Mouse (Mus musculus) neural tube, embryonic 12.5 days (tissue): ENCODE data around the gene Pcca. TPM values are rescaled to one million over a fixed set of nuclear protein-coding genes. Genes with fewer than 3 reads are reported as not detected.

Source experiments
- ATAC-seq: fragments of 200-750 bp; cut with Nextera tagmentation; 2 replicates; pipeline ENCODE4 v1.8.0; 2017; ENCODE audit warnings: low read depth, mild to moderate bottlenecking, moderate TSS enrichment, moderate library complexity; ENCODE audit not compliant: low FRiP score
- H3K27ac ChIP-seq: fragments of 300-500 bp; sonication (generic); 2 replicates; pipeline ENCODE4 v1.5.1; 2016
- H3K27me3 ChIP-seq: fragments of 300-500 bp; sonication (generic); replicated peaks from 2 replicates; pipeline ENCODE4 v1.6.1; 2016; ENCODE audit warnings: mild to moderate bottlenecking
- H3K36me3 ChIP-seq: fragments of 300-500 bp; sonication (generic); 2 replicates; pipeline ENCODE4 v1.6.1; 2016; ENCODE audit warnings: mild to moderate bottlenecking
- H3K4me1 ChIP-seq: fragments of 300-500 bp; sonication (generic); 2 replicates; pipeline ENCODE4 v1.6.1; 2016
- H3K4me2 ChIP-seq: fragments of 300-500 bp; sonication (generic); replicated peaks from 2 replicates; pipeline ENCODE4 v1.6.1; 2016; ENCODE audit warnings: mild to moderate bottlenecking
- H3K4me3 ChIP-seq: fragments of 300-500 bp; sonication (generic); 2 replicates; pipeline ENCODE4 v1.5.1; 2016
- H3K9ac ChIP-seq: fragments of 300-500 bp; sonication (generic); 2 replicates; pipeline ENCODE4 v1.6.1; 2016; ENCODE audit warnings: mild to moderate bottlenecking
- H3K9me3 ChIP-seq: fragments of 300-500 bp; sonication (generic); 2 replicates; pipeline ENCODE4 v1.6.1; 2016; ENCODE audit warnings: mild to moderate bottlenecking
- WGBS: fragments of 180-500 bp; shearing (Covaris S2); methylation state at CpG from one replicate; pipeline ENCODE4 v1.1.7; 2016; 5-methylcytosine and 5-hydroxymethylcytosine counted together
- polyA plus RNA-seq: library from polyadenylated mRNA; unstranded; fragments of >200 nt; fragmentation: Nextera tagmentation; extraction: Ambion mirVana; gene quantifications from 2 replicates; pipeline ENCODE4 v1.2.1, GENCODE M21; 2016

Gene Pcca
- polyA plus RNA-seq, 1 experiment from 2014 or later, result 35.0 TPM

GRCm38 (mm10) chr14:122611035-122611434 lies 76.9 kb downstream of the Pcca start:
- WGBS, result 80% methylated on average over 4 of the region's 4 CpGs
- Histone ChIP-seq H3K36me3 (no peaks in the 10 kb centered on the region), H3K27ac (no peak overlapping the region), H3K4me1 (0 out of 2 replicates have a peak, but pooled peaks cover 4% of the 10 kb centered on the region), H3K9ac (no peak overlapping the region), H3K4me3 (no peak overlapping the region), H3K27me3 (no peaks in the 10 kb centered on the region), H3K9me3 (no peaks in the 10 kb centered on the region), H3K4me2 (no peak overlapping the region)
- no peak for ATAC-seq

- WGBS, result 85% methylated on average over 3 of the region's 3 CpGs
- Histone ChIP-seq H3K36me3 (no peaks in the 10 kb centered on the region), H3K4me2 (no peak overlapping the region), H3K27me3 (no peaks in the 10 kb centered on the region), H3K9ac (no peak overlapping the region), H3K9me3 (no peaks in the 10 kb centered on the region), H3K27ac (no peak overlapping the region), H3K4me1 (no peaks in the 10 kb centered on the region), H3K4me3 (no peak overlapping the region)
- ATAC-seq, result no peak
Observed at GRCm38 (mm10) chr14:122612317-122612716, 78.2 kb downstream of the Pcca start.

GRCm38 (mm10) chr14:122617656-122618055 lies 83.5 kb downstream of the Pcca start:
- 97% methylated on average over 2 of the region's 2 CpGs for WGBS
- no peak overlapping the region for H3K4me3 ChIP-seq
- H3K9ac ChIP-seq, result no peak overlapping the region
- no peaks in the 10 kb centered on the region for H3K4me1 ChIP-seq
- ATAC-seq, result no peak
- H3K9me3 ChIP-seq, result no peaks in the 10 kb centered on the region
- H3K27me3 ChIP-seq, result no peaks in the 10 kb centered on the region
- no peak overlapping the region for H3K4me2 ChIP-seq
- H3K36me3 ChIP-seq, result no peaks in the 10 kb centered on the region
- no peak overlapping the region for H3K27ac ChIP-seq

- H3K4me3 ChIP-seq, result no peak overlapping the region
- H3K4me1 ChIP-seq, result no peaks in the 10 kb centered on the region
- ATAC-seq, result no peak
- H3K9me3 ChIP-seq, result no peaks in the 10 kb centered on the region
- no peaks in the 10 kb centered on the region for H3K36me3 ChIP-seq
- H3K9ac ChIP-seq, result no peak overlapping the region
- H3K27ac ChIP-seq, result no peak overlapping the region
- no peak overlapping the region for H3K4me2 ChIP-seq
- H3K27me3 ChIP-seq, result no peaks in the 10 kb centered on the region
- WGBS, result 90% methylated on average over 2 of the region's 2 CpGs
Observed at GRCm38 (mm10) chr14:122633416-122633815, 99.3 kb downstream of the Pcca start.

GRCm38 (mm10) chr14:122636601-122637000 lies 102.5 kb downstream of the Pcca start:
- WGBS, result 51% methylated on average over 6 of the region's 6 CpGs
- H3K4me2 ChIP-seq, result no peak overlapping the region
- no peaks in the 10 kb centered on the region for H3K27me3 ChIP-seq

GRCm38 (mm10) chr14:122637798-122638555 lies 103.9 kb downstream of the Pcca start:
- WGBS, result 62% methylated on average over 5 of the region's 5 CpGs
- Histone ChIP-seq H3K4me1 (no peaks in the 10 kb centered on the region), H3K9me3 (no peaks in the 10 kb centered on the region), H3K9ac (no peak overlapping the region), H3K36me3 (no peaks in the 10 kb centered on the region), H3K27ac (no peak overlapping the region), H3K4me3 (no peak overlapping the region), H3K4me2 (no peak overlapping the region), H3K27me3 (no peaks in the 10 kb centered on the region)
- ATAC-seq, result no peak

More at GRCm38 (mm10) chr14:122636601-122637000, 102.5 kb downstream of the Pcca start:
- H3K9ac ChIP-seq, result no peak overlapping the region
- no peaks in the 10 kb centered on the region for H3K36me3 ChIP-seq
- no peaks in the 10 kb centered on the region for H3K9me3 ChIP-seq
- no peaks in the 10 kb centered on the region for H3K4me1 ChIP-seq
- no peak overlapping the region for H3K27ac ChIP-seq
- no peak overlapping the region for H3K4me3 ChIP-seq
- ATAC-seq, result no peak

GRCm38 (mm10) chr14:122639168-122639720 lies 105.1 kb downstream of the Pcca start:
- Histone ChIP-seq H3K27me3 (no peaks in the 10 kb centered on the region), H3K4me2 (no peak overlapping the region), H3K4me3 (no peak overlapping the region), H3K9me3 (no peaks in the 10 kb centered on the region), H3K9ac (no peak overlapping the region), H3K4me1 (no peaks in the 10 kb centered on the region), H3K36me3 (no peaks in the 10 kb centered on the region), H3K27ac (no peak overlapping the region)
- WGBS, result 78% methylated on average over 2 of the region's 2 CpGs
- ATAC-seq, result no peak

GRCm38 (mm10) chr14:122642432-122642831 lies 108.3 kb downstream of the Pcca start:
- no peaks in the 10 kb centered on the region for H3K36me3 ChIP-seq
- H3K4me1 ChIP-seq, result no peaks in the 10 kb centered on the region
- H3K9me3 ChIP-seq, result no peaks in the 10 kb centered on the region
- no peaks in the 10 kb centered on the region for H3K27me3 ChIP-seq
- no peak overlapping the region for H3K27ac ChIP-seq
- H3K4me3 ChIP-seq, result no peak overlapping the region
- ATAC-seq, result no peak
- H3K4me2 ChIP-seq, result no peak overlapping the region
- 91% methylated on average over 1 of the region's 1 CpGs for WGBS
- H3K9ac ChIP-seq, result no peak overlapping the region

GRCm38 (mm10) chr14:122648214-122648613 lies 114.1 kb downstream of the Pcca start:
- Histone ChIP-seq H3K36me3 (no peaks in the 10 kb centered on the region), H3K4me1 (no peaks in the 10 kb centered on the region), H3K4me3 (no peak overlapping the region), H3K27me3 (no peaks in the 10 kb centered on the region), H3K9me3 (no peaks in the 10 kb centered on the region), H3K9ac (no peak overlapping the region), H3K27ac (no peak overlapping the region), H3K4me2 (no peak overlapping the region)
- WGBS, result 81% methylated on average over 1 of the region's 1 CpGs
- no peak for ATAC-seq

GRCm38 (mm10) chr14:122649336-122649950 lies 115.3 kb downstream of the Pcca start:
- Histone ChIP-seq H3K36me3 (no peaks in the 10 kb centered on the region), H3K27ac (no peak overlapping the region), H3K27me3 (no peaks in the 10 kb centered on the region), H3K4me1 (no peaks in the 10 kb centered on the region), H3K9ac (no peak overlapping the region), H3K4me3 (no peak overlapping the region), H3K4me2 (no peak overlapping the region), H3K9me3 (no peaks in the 10 kb centered on the region)
- 80% methylated on average over 3 of the region's 3 CpGs for WGBS
- no peak for ATAC-seq

- Histone ChIP-seq H3K36me3 (no peaks in the 10 kb centered on the region), H3K4me1 (no peaks in the 10 kb centered on the region), H3K27me3 (no peaks in the 10 kb centered on the region), H3K4me3 (no peak overlapping the region), H3K9ac (no peak overlapping the region), H3K27ac (no peak overlapping the region), H3K4me2 (no peak overlapping the region), H3K9me3 (no peaks in the 10 kb centered on the region)
- WGBS, result 87% methylated on average over 2 of the region's 2 CpGs
- no peak for ATAC-seq
Observed at GRCm38 (mm10) chr14:122651681-122652080, 117.6 kb downstream of the Pcca start.

GRCm38 (mm10) chr14:122675661-122676060 lies 141.5 kb downstream of the Pcca start:
- no peaks in the 10 kb centered on the region for H3K27me3 ChIP-seq
- ATAC-seq, result no peak
- no peak overlapping the region for H3K27ac ChIP-seq
- H3K4me2 ChIP-seq, result no peak overlapping the region
- WGBS, result 87% methylated on average over 3 of the region's 3 CpGs
- H3K9ac ChIP-seq, result no peak overlapping the region
- H3K36me3 ChIP-seq, result no peaks in the 10 kb centered on the region
- no peak overlapping the region for H3K4me3 ChIP-seq
- H3K9me3 ChIP-seq, result no peaks in the 10 kb centered on the region
- H3K4me1 ChIP-seq, result no peaks in the 10 kb centered on the region
